Mouse (Mus musculus) hindbrain, embryonic 12.5 days (tissue): Measurements from ENCODE around the gene Zfp937. TPM values are rescaled to one million over a fixed set of nuclear protein-coding genes. Genes with fewer than 3 reads are reported as not detected.
"Not testable (repeated sequence)": the region's sequence is repeated elsewhere in the genome, so short reads cannot be mapped to it uniquely, and the experiment has no call there.

ENCODE experiments used
- ATAC-seq: fragments of 200-750 bp; cut with Nextera tagmentation; 2 replicates; pipeline ENCODE4 v1.8.0; 2017; ENCODE audit warnings: moderate TSS enrichment; ENCODE audit not compliant: low FRiP score
- H3K27ac ChIP-seq: fragments of 300-500 bp; sonication (generic); 2 replicates; pipeline ENCODE4 v1.5.1; 2016; ENCODE audit warnings: mild to moderate bottlenecking
- H3K27me3 ChIP-seq: fragments of 300-500 bp; sonication (generic); 2 replicates; pipeline ENCODE4 v1.6.1; 2016; ENCODE audit warnings: mild to moderate bottlenecking
- H3K36me3 ChIP-seq: fragments of 300-500 bp; sonication (generic); 2 replicates; pipeline ENCODE4 v1.6.1; 2016; ENCODE audit warnings: mild to moderate bottlenecking
- H3K4me1 ChIP-seq: fragments of 300-500 bp; sonication (generic); 2 replicates; pipeline ENCODE4 v1.6.1; 2016
- H3K4me2 ChIP-seq: fragments of 300-500 bp; sonication (generic); replicated peaks from 2 replicates; pipeline ENCODE4 v1.6.1; 2016; ENCODE audit warnings: mild to moderate bottlenecking
- H3K4me3 ChIP-seq: fragments of 300-500 bp; sonication (generic); 2 replicates; pipeline ENCODE4 v1.5.1; 2016; ENCODE audit warnings: mild to moderate bottlenecking
- H3K9ac ChIP-seq: fragments of 300-500 bp; sonication (generic); 2 replicates; pipeline ENCODE4 v1.6.1; 2016; ENCODE audit warnings: mild to moderate bottlenecking, moderate library complexity
- H3K9me3 ChIP-seq: fragments of 300-500 bp; sonication (generic); replicated peaks from 2 replicates; pipeline ENCODE4 v1.6.1; 2016; ENCODE audit warnings: mild to moderate bottlenecking
- WGBS: fragments of 180-500 bp; shearing (Covaris S2); methylation state at CpG from one replicate; pipeline ENCODE4 v1.1.7; 2016; 5-methylcytosine and 5-hydroxymethylcytosine counted together
- polyA plus RNA-seq: library from polyadenylated mRNA; unstranded; fragments of >200 nt; fragmentation: Nextera tagmentation; extraction: Ambion mirVana; gene quantifications from 2 replicates; pipeline ENCODE4 v1.2.1, GENCODE M21; 2016

Gene Zfp937
- polyA plus RNA-seq = 10.7 and 12.1 TPM in 2 replicates

- ATAC-seq = peak; percentile 100
- peak within 1 kb of the TSS; percentile 55; the same call in 1 of the 2 replicates for H3K27ac ChIP-seq
- not testable (repeated sequence) for H3K27me3 ChIP-seq, H3K9me3 ChIP-seq, H3K4me1 ChIP-seq, H3K36me3 ChIP-seq
- peak within 1 kb of the TSS; percentile 47; the same call in 1 of the 2 replicates for H3K9ac ChIP-seq
- peak within 1 kb of the TSS; percentile 51 for H3K4me2 ChIP-seq
- WGBS = 3% methylated on average over 15 of the region's 15 CpGs
- H3K4me3 ChIP-seq = peak within 1 kb of the TSS; percentile 44
Observed at GRCm38 (mm10) chr2:150217600-150218362, at the start of gene Zfp937. Zfp937 (plus strand) TSS chr2:150218073.

- H3K9me3 ChIP-seq = peaks cover 15% of the 10 kb centered on the region; the same call in 1 of the 2 replicates
- H3K4me3 ChIP-seq = no peak overlapping the region
Observed at GRCm38 (mm10) chr2:150173833-150174232, 44.0 kb upstream of the Zfp937 start.

GRCm38 (mm10) chr2:150179579-150179978 is 38.3 kb upstream of the Zfp937 start, which contains the start of gene Gm10770:
Gm10770 (minus strand) TSS chr2:150179679.
- not testable (repeated sequence) for H3K27ac ChIP-seq, H3K9ac ChIP-seq, H3K4me2 ChIP-seq, H3K27me3 ChIP-seq, H3K4me3 ChIP-seq, H3K36me3 ChIP-seq, ATAC-seq, H3K4me1 ChIP-seq
- peaks cover 15% of the 10 kb centered on the region; the same call in 1 of the 2 replicates for H3K9me3 ChIP-seq
- 82% methylated on average over 4 of the region's 4 CpGs for WGBS

More at GRCm38 (mm10) chr2:150173833-150174232, 44.0 kb upstream of the Zfp937 start:
- no peak overlapping the region for H3K4me2 ChIP-seq
- H3K27ac ChIP-seq = no peak overlapping the region
- no peaks in the 10 kb centered on the region for H3K27me3 ChIP-seq
- no peak for ATAC-seq
- no peaks in the 10 kb centered on the region for H3K4me1 ChIP-seq
- no peaks in the 10 kb centered on the region for H3K36me3 ChIP-seq
- H3K9ac ChIP-seq = no peak overlapping the region

- not testable (repeated sequence) for ATAC-seq, H3K4me2 ChIP-seq, H3K4me3 ChIP-seq, H3K36me3 ChIP-seq, H3K27me3 ChIP-seq, H3K9ac ChIP-seq, H3K27ac ChIP-seq, H3K4me1 ChIP-seq
- peaks cover 15% of the 10 kb centered on the region; the same call in 1 of the 2 replicates for H3K9me3 ChIP-seq
Observed at GRCm38 (mm10) chr2:150181046-150181445, 36.8 kb upstream of the Zfp937 start.

GRCm38 (mm10) chr2:150181570-150181999 is 36.3 kb upstream of the Zfp937 start, which contains the start of gene Gm14139:
Gm14139 (plus strand) TSS chr2:150181755.
- not testable (repeated sequence) for H3K4me3 ChIP-seq, H3K4me2 ChIP-seq, H3K4me1 ChIP-seq, ATAC-seq, H3K9ac ChIP-seq, H3K27me3 ChIP-seq, H3K27ac ChIP-seq, H3K36me3 ChIP-seq
- WGBS = 77% methylated on average over 7 of the region's 7 CpGs
- peaks cover 15% of the 10 kb centered on the region; the same call in 1 of the 2 replicates for H3K9me3 ChIP-seq

GRCm38 (mm10) chr2:150218363-150218725 is 471 bp downstream of the Zfp937 start:
- H3K27ac ChIP-seq = peak overlapping the region; percentile 55; the same call in 1 of the 2 replicates
- not testable (repeated sequence) for H3K4me1 ChIP-seq, H3K27me3 ChIP-seq, H3K9me3 ChIP-seq, H3K36me3 ChIP-seq, ATAC-seq
- H3K4me3 ChIP-seq = peak overlapping the region; percentile 44
- peak overlapping the region; percentile 47; the same call in 1 of the 2 replicates for H3K9ac ChIP-seq
- 26% methylated on average over 4 of the region's 4 CpGs for WGBS
- peak overlapping the region; percentile 51 for H3K4me2 ChIP-seq

GRCm38 (mm10) chr2:150223263-150223662 is 5.4 kb downstream of the Zfp937 start:
- H3K4me2 ChIP-seq, H3K36me3 ChIP-seq, H3K9ac ChIP-seq, H3K4me3 ChIP-seq, H3K27ac ChIP-seq, ATAC-seq, H3K9me3 ChIP-seq, H3K4me1 ChIP-seq, H3K27me3 ChIP-seq: not testable (repeated sequence)

GRCm38 (mm10) chr2:150243211-150243610 is 25.3 kb downstream of the Zfp937 start:
- Histone ChIP-seq H3K27me3 (no peaks in the 10 kb centered on the region), H3K9ac (no peak overlapping the region), H3K4me1 (no peaks in the 10 kb centered on the region), H3K4me2 (no peak overlapping the region), H3K36me3 (peaks cover 22% of the 10 kb centered on the region), H3K9me3 (peaks cover 27% of the 10 kb centered on the region), H3K27ac (no peak overlapping the region), H3K4me3 (no peak overlapping the region)
- 91% methylated on average over 2 of the region's 2 CpGs for WGBS
- ATAC-seq = no peak

GRCm38 (mm10) chr2:150255491-150255890 is 37.6 kb downstream of the Zfp937 start, which contains the start of gene Gm21994:
Gm21994 (minus strand) TSS chr2:150255591.
- ATAC-seq, H3K4me1 ChIP-seq, H3K9ac ChIP-seq, H3K4me3 ChIP-seq, H3K27ac ChIP-seq, H3K9me3 ChIP-seq, H3K4me2 ChIP-seq, H3K36me3 ChIP-seq, H3K27me3 ChIP-seq: not testable (repeated sequence)
- WGBS = 63% methylated on average over 2 of the region's 2 CpGs

GRCm38 (mm10) chr2:150256861-150257260 is 39.0 kb downstream of the Zfp937 start:
- H3K9ac ChIP-seq, H3K9me3 ChIP-seq, H3K36me3 ChIP-seq, H3K4me3 ChIP-seq, ATAC-seq, H3K27ac ChIP-seq, H3K4me2 ChIP-seq, H3K4me1 ChIP-seq, H3K27me3 ChIP-seq: not testable (repeated sequence)
- WGBS = 76% methylated on average over 2 of the region's 2 CpGs

- H3K9ac ChIP-seq, H3K36me3 ChIP-seq, H3K4me1 ChIP-seq, H3K4me3 ChIP-seq, H3K27ac ChIP-seq, H3K9me3 ChIP-seq, ATAC-seq, H3K27me3 ChIP-seq, H3K4me2 ChIP-seq: not testable (repeated sequence)
- 78% methylated on average over 4 of the region's 4 CpGs for WGBS
Observed at GRCm38 (mm10) chr2:150257291-150257690, 39.4 kb downstream of the Zfp937 start, which contains the start of gene Gm14124. Gm14124 (plus strand) TSS chr2:150257517.
